Mouse (Mus musculus) urinary bladder, postnatal 4 days (tissue): ENCODE measurements around the gene Clptm1l.

Experiments used
- DNase-seq, 2 experiments: peaks; one replicate each; pipeline ENCODE4 v3.0.0; 2021 to 2022; ENCODE audit warnings: low spot score in 2 of 2

The Clptm1l gene

GRCm38 (mm10) chr13:73660163-73660695 lies 56.4 kb downstream of the Clptm1l start:
- no peak for DNase-seq
